Mouse (Mus musculus) natural killer cell, adult 2 months (primary cell): Measurements from ENCODE around the gene Arnt.
"Not testable (repeated sequence)": the region's sequence is repeated elsewhere in the genome, so short reads cannot be mapped to it uniquely, and the experiment has no call there.

Experiments used
- DNase-seq, 2 experiments: peaks; one replicate each; pipeline ENCODE4 v3.0.0; 2022; ENCODE audit warnings: low spot score in 2 of 2

Gene Arnt

DNA sequence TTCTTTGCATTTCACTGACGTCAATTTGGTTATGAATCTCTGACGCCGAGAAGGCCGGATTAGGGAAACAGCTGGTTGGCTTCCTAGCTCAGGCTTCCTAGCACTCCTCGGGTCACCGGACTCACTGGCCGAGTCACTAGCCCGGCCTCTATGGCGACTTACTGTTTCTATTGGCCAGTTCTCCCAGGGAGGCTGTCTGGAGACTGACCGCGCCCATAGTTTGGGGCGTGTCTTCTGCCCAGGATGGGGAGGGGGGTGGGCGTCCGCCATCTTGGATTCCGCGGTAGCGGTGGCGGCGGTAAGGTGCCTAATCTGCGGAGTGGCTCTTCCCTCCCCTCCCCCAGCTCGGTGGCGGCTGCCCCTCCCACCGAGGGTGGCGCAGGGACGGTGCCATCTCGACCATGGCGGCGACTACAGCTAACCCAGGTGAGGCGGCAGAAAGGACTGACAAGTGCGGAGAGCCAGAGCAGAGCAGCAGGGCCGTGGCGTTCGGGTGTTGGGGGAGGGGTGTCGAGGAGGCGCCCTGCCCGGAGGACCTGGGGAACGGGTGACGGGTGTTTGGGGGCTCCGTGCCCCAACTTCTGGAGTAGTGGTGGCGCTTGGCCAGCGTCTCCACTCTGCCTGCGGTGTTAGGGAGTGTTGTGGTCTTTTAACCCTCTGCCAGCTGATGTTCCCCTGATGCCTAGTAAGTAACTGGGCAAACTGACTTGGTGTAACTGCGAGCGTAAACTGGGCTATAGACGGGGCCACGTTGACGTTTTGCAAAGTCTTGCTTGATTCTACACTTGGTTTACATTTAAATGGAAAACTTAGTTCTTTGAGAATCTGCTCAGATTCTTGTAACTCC, at the start of gene Arnt:
Gene Arnt (plus strand): TSS at position 253 of the 847 bp plus-strand sequence.
- peak; percentile 88 to 90 for DNase-seq

DNA sequence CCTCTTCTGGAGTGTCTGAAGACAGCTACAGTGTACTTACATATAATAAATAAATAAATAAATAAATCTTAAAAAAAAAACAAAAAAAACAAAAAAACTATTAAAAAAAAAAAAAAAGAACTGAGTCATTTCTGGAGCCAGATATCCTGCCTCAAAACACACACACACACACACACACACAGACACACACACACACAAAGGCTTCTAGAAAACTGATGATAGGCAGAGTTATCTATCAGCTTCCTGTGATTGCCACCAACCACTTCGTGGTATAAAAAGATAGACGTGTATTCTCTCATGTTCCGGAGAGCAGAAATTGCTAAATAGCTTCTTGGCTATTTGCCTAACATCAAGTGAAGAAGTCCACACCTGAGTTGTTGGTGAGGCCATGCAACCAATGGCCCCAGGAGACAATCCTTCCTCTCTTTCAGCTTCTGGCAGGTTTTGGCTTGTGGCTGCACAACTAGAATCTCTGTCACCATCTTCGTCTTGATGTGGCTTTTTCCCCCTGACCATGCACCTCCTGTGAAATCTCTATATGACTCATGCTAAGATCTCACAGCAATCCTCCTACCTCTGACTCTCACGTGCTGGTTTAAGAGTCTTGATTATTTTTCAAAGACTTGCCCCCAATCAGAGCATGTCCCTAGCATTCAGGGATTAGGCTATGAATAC, 48.6 kb upstream of the Arnt start:
- peak; percentile 78 to 89 for DNase-seq

DNA sequence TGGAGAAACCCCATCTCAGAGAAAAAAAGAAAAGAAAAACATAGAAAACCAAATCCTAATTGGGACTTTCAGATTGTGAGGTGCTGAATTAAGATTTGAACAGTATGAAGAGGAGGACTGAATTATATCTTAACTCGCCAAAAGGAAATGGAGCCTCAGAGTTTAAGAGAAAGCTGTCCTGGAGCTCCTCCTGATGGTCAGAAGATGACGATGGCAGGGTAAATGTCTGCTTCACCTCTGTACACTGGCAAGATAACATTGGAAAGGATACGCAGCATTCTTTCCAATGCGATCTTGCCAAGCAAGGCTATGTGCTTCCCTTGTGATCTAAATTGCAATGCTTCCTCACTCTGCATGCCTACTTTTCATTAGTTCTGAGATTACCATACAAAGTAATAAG, 39.8 kb upstream of the Arnt start:
- peak; percentile 29 to 31 for DNase-seq

DNA sequence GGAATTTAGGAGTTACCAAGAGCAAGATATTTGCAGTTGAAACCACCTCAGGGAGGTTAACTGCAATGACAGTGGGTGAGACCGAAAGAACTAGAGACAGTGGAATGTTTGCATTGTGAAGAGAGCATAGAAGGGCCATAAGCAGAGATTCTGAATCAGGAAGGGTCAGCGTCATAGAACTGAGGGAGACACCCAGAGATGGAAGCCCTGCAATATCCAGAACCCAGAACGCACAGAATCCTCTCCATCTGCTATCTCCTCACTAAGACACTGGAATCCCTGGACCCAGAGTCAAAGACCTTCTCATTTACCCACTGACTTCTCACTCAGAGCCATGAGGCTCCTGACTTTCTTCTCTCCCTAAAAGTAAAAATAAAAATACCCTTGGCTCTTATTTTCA, 31.4 kb upstream of the Arnt start, which contains the start of gene 4930558C23Rik:
Gene 4930558C23Rik (minus strand): TSS at position 101 of the 400 bp plus-strand sequence.
- no peak for DNase-seq

DNA sequence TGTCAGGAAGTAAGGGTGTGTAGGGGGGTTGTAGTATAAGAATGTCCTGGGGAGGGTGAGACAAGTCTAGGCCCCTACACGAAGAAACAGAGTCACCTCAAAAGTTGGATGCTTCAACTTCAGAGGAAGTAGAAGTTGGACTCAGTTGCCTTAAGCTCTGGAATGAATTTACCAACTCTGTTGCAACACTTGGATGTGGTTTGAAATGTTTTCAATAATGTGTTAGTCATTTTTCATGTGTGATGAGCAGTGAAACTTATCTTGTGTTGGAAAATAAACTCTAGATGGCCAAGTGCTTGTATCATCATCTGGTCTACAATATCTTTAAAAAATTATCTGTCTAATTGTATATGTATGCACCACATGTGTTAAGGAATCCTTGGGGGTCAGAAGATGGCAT, 26.5 kb upstream of the Arnt start:
- no peak for DNase-seq

DNA sequence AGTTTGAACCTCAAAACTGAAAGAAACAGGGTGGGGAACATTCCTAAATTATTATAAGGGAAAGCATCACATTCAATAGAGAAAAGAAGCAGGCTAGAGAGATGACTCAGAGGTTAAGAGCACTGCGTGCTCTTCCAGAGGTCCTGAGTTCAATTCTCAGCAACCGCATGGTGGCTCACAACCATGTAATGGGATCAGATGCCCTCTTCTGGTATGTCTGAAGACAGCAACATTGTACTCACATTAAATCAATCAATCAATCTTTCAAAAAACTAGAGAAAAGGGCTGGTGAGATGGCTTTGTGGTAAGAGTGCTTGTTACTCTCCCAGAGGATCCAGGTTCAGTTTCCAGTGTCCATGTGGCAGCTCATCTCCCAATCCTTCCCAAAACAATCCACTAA, 25.3 kb upstream of the Arnt start:
- DNase-seq: no peak

DNA sequence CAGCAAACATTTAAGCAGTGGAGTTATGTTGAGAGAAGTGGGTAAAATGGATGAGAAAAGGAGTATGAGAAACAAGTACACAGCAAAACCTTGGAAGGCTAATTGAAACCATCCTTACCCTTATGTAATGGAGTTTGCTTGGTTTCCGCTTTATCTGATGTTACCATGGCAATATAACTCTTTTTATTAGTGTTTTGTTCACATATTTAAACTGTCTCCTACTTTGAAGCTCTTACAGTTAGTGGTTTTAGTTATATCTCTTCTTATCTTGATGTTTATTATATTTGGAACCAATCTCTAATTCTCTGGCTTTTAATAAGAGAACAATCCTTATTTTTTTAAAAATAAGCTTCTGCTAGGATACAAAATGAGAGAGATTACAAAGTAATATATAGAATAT, 21.9 kb upstream of the Arnt start:
- DNase-seq: no peak

DNA sequence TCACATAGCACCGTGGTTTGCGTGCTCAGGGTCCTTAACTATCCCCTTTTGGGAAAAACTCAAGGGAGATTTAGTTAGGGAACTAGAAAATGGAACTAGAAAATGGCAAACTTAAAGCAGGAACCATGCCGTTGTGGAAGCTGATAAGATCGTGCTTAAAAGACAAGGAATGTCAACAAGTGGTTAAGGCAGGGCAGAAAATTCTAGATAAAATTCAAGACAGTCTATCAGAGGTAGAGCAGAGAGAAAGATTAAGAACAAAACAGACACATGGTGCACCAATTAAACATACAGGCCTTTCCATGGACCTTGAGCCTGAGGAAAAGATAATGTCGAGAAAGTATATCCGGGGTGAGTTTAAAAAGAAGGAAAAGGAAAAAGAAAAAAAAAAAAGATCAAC, 16.3 kb upstream of the Arnt start:
- DNase-seq: no peak

DNA sequence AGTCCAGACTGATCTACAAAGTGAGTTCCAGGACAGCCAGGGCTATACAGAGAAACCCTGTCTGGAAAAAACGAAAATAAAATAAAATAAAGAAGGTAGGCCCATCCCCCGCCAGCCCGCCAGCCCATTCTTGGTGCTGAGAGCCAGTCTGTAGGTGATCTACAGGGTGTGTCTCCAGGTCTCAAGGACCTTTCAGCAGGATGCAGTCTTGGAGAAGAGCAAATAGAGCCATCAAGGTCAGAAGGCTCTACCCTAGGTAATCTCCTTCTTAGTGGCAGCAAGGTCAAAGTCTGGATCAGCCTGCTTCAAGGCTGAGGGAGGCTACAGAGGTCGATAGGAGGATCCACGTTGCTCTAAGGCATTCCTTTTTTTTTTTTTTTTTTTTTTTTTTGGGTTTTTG, 7.7 kb upstream of the Arnt start:
- DNase-seq: not testable (repeated sequence)

DNA sequence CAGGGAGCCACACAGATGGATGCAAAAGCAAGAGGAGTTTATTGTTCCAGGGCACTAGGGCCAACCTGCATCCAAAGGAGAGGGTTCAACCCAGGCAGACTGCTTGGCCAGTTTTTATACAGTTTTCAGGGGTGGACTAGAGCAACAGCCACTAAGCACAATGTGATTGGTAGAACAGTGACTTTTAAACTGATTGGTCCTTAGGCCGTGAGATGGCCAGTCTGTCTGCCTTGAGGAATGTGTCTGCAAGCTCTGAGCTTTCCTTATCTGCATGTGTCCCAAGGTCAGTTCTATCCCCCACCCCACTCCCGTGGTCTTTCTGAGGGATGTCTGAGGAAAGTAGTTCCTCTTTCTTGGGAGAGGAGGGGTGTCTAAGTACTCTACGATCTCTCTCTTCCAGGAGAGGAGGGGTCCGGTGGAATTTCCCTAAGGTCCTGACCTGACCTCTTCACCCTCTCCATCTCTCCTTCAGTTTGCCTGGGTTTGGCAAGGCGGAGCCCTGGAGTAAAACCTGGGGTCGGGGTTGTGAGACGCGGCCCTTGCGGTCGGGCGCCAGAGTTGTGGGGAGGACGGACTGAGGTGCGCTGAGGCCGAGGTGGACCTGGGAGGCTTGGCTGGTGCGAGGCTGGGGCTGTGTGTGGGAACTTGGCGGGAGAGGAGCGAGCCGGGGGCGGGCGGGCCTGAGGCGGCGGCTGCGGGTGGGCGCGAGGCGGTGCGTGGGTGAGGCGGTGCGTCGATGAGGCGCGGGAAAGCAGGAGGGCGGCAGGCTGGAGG, 6.9 kb upstream of the Arnt start:
- not testable (repeated sequence) for DNase-seq

DNA sequence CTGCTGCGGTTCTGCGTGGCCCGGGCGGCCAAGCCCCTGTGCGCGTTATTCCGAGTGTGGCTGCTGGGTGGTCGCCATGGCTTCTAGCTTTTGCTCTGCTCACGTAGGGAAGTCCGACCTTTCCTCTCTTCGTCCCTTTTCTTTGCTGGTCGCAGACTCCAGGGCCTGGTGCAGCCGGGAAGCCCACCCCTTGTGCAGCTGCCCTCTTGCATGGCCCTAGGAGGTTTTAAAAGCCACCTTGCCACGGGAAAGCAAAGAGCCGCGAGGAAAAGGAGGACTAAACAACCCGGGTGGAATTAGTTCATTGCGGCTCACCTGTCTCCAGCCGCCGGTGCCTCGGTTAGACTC, 6.3 kb upstream of the Arnt start:
- not testable (repeated sequence) for DNase-seq

DNA sequence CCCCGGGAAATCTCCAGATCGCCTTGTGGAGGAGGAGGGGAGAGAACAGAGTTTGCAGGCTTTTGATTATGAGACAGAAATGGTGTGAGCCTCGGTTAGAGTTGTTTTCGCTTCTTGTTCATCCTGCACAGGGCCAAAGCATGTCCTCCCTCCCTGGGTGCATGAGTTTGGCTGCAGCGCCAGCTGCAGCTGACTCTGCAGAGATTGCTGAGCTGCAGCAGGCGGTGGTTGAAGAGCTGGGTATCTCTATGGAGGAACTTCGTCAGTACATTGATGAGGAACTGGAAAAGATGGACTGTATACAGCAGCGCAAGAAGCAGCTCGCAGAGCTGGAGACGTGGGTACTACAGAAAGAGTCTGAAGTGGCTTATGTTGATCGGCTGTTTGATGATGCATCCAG, 5.8 kb upstream of the Arnt start:
- not testable (repeated sequence) for DNase-seq

DNA sequence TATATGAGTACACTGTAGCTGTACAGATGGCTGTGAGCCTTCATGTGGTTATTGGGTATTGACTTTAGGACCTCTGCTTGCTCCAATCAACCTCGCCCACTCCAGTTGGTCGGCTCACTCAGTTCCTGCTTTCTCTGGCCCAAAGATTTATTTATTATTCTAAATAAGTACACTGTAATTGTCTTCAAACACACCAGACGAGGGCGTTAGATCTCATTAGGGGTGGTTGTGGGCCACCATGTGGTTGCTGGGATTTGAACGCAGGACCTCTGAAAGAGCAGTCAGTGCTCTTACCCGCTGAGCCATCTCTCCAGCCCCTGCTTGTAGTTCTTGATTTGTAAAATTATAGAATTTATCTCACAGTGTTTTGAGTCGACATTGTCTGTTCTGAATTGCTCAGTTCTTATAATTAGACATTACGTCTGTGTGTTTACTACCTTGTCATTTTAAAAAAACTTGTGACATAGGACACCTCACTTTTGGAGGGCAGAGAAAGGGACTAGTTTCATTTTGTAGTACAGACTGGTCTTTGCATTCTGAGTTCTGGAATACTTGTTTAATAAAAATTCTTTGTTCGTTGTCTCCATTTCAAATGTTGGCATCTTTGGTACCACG, 780 bp upstream of the Arnt start:
- no peak for DNase-seq

DNA sequence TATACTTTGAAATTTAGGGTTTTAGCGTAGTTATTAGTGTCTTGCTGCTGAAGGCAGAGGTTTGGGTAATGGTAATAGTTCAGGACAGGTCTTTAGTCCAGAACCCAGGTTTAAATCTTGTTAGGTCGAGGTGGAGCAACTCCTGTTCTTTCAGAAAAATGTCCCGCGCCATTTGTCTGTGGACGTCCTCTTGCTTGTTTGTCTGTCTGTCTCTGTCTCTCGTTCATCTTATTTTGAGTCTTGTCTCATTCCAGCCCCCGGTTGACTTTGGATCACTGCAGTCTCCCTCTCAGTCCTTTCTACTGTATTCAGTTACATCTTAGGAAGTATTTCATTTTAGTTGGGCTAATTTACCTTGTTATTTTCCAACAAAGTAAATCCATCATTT, 789 bp downstream of the Arnt start:
- no peak for DNase-seq

DNA sequence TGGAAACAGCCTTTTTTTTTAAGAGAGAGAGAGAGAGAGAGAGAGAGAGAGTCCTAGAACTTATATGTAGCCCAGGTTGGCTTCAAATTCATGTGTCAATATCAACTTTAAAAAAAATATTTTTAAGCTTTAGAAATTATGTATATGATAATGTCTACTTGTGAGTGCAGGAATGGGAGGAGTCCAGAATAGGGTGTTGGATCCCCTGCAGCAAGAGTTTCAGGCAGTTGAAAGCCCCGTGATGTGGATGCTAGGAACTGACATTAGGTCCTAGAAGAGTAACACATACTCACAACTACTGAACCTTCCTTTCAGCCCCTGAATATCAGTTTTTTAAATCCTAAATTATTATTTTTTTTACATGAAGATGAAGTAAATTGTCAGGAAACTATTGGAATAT, 1.4 kb downstream of the Arnt start:
- no peak for DNase-seq

DNA sequence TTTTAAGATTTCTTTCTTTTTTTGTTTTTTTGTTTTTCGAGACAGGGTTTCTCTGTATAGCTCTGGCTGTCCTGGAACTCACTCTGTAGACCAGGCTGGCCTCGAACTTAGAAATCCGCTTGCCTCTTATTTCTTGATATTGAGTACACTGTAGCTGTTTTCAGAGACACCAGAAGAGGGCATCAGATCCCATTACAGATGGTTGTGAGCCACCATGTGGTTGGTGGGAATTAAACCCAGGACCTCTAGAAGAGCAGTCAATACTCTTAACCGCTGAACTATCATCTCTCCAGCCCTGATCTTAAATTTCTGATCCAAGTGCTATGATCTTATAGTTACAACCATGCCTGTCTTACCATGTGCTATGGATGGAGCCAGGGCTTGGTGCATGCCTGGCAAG, 4.4 kb downstream of the Arnt start:
- not testable (repeated sequence) for DNase-seq

DNA sequence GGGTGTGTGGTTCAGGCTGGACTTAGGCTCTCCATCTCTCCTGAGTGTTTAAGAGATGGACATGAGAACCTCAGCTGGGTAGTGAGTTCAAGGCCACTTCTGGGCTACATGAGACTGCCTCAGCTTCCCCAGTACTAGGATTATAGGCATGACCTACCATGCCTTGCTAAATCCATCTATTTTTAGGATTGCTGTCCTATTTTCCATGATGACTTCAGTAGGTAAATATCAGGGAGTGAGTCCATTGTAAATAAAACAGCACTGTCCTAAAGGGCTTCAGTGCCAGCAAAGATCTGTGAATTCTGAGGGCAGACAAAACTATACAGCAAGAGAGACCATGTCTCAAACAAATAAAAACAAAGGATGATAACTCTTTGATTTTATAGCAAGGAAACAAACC, 5.5 kb downstream of the Arnt start:
- DNase-seq: no peak

DNA sequence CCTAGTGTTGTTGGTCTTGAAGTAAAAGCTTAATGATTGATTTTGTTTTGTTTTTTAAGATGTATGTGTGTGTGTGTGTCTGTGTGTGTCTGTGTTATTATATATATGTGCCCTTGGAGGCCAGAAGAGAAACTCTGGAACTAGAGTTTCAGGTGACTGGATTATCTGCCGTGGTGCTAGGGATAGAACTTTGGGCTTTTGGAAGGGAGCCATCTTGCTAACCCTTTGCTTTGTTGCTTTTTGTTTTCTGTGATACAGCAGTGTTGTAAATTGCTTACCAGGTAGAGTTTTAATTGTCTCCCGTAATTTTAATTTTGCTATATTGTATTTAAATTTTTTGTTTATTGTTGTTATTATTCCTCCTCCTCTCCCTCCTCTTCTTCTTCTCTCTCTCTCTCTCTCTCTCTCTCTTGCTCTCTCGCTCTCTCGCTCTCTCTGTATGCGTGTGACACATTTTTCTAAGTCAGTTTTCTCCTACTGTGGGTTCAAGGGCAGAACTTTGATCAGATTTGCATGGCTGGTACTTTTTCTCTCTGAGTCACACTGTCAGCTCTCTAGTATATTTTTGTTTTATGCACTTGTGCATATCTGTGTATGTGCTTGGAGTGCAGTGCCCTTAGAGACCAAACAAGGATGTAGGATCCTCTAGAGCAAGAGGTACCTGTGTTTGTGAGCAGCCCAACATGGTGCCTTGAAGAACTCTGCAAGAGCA, 8.4 kb downstream of the Arnt start:
- DNase-seq: no peak

DNA sequence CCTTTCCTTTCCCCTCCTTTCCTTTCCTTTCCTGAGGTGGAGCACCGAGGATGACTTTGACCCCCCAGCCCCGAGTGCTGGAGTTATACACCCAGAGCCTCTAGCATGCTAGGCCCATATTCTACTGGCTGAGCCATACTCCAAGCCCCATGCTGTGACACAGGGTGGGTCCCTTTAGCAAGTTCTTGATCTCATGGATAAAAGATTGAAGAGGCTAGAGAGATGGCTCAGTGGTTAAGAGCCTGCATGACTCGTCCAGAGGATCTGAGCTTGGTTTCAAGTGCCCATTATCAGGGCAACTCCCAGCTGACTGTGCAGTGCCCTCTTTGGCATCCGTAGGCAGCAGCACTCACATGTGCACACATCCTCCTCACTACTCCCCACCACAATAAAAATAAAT, 11.1 kb downstream of the Arnt start:
- no peak for DNase-seq

DNA sequence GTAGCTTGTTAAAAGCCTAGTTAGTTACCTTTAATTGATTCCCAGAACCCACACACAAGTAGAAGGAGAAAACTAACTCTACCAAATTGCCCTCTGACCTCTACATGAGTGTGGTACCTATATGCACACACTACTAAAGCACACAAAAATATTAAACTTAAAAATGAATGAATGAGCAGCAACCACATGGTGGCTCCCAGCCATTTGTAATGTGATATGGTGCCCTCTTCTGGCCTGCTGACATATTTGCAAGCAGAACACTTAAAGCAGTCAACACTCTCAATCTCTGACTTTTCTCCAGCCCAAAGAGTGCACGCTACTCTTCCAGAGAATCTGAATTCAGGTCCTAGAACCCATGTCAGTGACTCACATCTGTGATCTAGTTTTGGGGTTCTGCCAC, 16.2 kb downstream of the Arnt start:
- DNase-seq: peak; percentile 22 to 55

DNA sequence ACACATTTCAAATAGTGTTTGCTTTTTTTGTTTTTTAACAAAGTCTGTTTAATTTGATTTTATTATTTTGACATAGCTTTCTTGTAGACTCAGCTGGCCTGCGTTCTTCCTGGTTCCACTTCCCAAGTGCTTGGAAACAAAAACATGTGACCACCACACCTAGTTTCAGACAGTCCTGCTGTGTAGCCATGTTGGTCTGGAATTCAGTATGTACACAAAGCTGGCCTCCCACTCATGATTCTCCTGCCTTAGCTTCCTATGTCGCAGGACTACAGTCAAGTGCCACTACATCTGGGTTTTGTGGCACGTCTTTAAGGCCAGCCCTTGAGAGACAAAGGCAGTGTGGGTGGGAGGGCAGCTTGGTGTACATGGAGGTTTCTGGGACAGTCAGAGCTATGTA, 16.7 kb downstream of the Arnt start:
- DNase-seq: no peak

DNA sequence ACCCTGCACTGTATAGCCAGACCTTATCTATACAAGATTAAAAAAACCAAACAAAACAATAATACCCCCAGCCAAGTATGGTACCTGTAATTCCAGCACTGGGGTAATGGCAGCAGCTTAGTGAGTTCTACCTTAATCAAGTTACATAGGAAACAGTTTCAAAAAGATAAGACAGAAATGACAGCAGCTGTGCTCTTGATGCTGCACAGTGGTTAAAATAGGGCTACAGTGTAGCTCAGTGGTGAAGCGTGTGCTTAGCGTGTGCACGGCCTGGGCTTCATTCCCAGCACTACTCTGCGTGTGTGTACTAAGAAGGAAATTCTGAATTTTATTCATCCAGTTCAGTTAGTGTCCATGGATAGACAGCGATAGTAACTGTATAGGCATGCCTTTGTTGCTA, 22.2 kb downstream of the Arnt start:
- no peak for DNase-seq
